Mouse (Mus musculus): Measurements from ENCODE around the gene Krtap20-2.
"Not testable (repeated sequence)": the region's sequence is repeated elsewhere in the genome, so short reads cannot be mapped to it uniquely, and the experiment has no call there.

Gene Krtap20-2

DNA sequence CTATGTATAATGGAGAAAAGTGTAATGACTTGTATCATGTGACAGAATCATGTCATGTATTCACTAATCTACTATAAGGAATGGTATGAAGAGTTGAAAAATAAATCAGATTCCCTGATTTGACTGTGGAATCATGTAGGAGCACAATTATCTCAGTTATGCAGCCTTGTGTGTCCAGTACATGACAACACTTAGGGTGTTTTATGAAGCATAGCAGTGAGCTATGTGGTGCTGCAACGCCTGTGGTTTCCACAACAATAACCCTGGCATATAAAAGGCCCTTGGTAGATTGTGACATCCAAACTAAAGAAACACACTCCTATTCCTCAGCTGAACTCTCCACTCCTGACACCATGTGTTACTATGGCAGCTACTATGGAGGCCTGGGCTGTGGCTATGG, at the start of gene Krtap20-2:
TSS of gene Krtap20-2 (plus strand) at position 301 of the 400 bp plus-strand sequence.
- DNase-seq, result no peak

DNA sequence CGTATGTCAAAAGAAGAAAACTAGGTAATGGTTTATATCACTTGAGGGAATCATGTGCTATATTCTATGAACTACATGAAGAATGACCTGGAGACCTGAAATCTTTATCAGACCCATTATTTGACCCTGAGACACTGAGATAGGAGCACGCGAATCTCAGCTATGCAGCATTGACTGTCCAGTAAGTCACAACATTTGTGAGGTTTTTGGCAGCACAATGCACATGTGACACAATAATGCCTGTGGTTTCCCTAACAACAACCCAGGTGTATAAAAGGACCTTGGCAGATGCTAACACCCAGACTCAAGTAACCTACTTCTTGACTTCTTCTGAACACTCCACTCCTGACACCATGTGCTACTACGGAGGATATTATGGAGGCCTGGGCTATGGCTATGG, 48.0 kb upstream of the Krtap20-2 start, which contains the start of gene Gm9789:
TSS of gene Gm9789 (plus strand) at position 301 of the 400 bp plus-strand sequence.
- DNase-seq, result no peak

GRCm38 (mm10) chr16:89169190-89169589, 36.5 kb upstream of the Krtap20-2 start, which contains the start of gene Gm7735:
Gm7735 (plus strand) TSS chr16:89169490.
- DNase-seq, result not testable (repeated sequence)

GRCm38 (mm10) chr16:89174435-89174834, 31.2 kb upstream of the Krtap20-2 start, which contains the start of gene 1110057P08Rik:
1110057P08Rik (plus strand) TSS chr16:89174735.
- DNase-seq, result no peak

DNA sequence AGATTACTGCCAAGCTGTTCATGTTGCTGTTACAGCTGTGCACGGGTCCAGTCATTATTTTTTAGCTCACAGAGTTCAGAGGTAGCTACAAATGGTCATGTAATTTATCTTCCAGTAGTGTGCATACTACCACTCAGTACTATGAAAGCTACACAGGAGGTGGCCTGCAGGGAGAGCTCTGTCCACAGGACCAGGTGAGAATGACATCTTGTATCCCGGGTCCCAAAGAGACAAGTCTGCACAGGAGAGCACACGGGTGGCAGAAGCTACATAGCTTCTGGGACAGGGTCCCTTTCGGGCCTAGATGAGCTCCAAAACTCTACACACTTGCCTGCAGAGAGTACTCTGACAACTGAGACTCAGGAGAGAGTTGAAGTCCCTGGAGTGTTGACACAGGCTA, 17.0 kb upstream of the Krtap20-2 start:
- DNase-seq, result no peak
